Mouse (Mus musculus) gastrocnemius, postnatal 14 days (tissue): ENCODE data around the gene Ffar3. TPM values are rescaled to one million over a fixed set of nuclear protein-coding genes. Genes with fewer than 3 reads are reported as not detected.

Source experiments
- DNase-seq: peaks from one replicate; pipeline ENCODE4 v3.0.0; 2021; ENCODE audit warnings: mixed read lengths
- intact Hi-C: fragments of 180-260 bp; cut with DNase I; formaldehyde crosslinking; loops from one replicate; pipeline ENCODE4 v1.15.1; 2025; ENCODE audit warnings: low total_unique reads
- total RNA-seq, 2 experiments: library from RNA; stranded (reverse); gene quantifications; 2 replicates each; pipeline ENCODE4 v1.2.3; 2021

Ffar3 gene
- total RNA-seq, 2 experiments from 2014 or later: not detected

GRCm38 (mm10) chr7:30805924-30806323, 50.1 kb downstream of the Ffar3 start:
- peak; percentile 18 for DNase-seq
- intact Hi-C loops: no loop called here

Other genes starting within 250 kb of the Ffar3 start
- under 1 TPM; 0.14 to 0.16 TPM for gene Upk1a, start 243.3 kb downstream of the Ffar3 start, total RNA-seq
- gene Cox6b1, start 230.0 kb downstream of the Ffar3 start, total RNA-seq: 1,000 to 10,000 TPM; 1,322 to 1,882 TPM
- gene Etv2, start 220.3 kb downstream of the Ffar3 start, total RNA-seq: not detected
- gene Rbm42, start 205.9 kb downstream of the Ffar3 start, total RNA-seq: 10 to 100 TPM; 35.4 to 37.3 TPM
- 1 to 10 TPM; 2.8 to 2.9 TPM for gene Haus5, start 191.2 kb downstream of the Ffar3 start, total RNA-seq
- gene Pmis2, start 184.6 kb downstream of the Ffar3 start, total RNA-seq: 1 to 10 TPM; 2.3 to 2.6 TPM
- not detected for gene 2200002J24Rik, start 157.3 kb downstream of the Ffar3 start, total RNA-seq
- under 1 TPM; 0.16 to 0.41 TPM for gene Atp4a, start 144.0 kb downstream of the Ffar3 start, total RNA-seq
- gene Tmem147, start 126.6 kb downstream of the Ffar3 start, total RNA-seq: 100 to 1,000 TPM; 222 to 233 TPM
- gene Gapdhs, start 112.5 kb downstream of the Ffar3 start, total RNA-seq: not detected
- gene Sbsn, start 104.7 kb downstream of the Ffar3 start, total RNA-seq: 1 to 10 TPM; 3.7 to 4.1 TPM
- gene Dmkn, start 92.4 kb downstream of the Ffar3 start, total RNA-seq: under 1 TPM in 1 of 2 experiments, not detected in 1; 0.57 TPM
- gene Krtdap, start 68.3 kb downstream of the Ffar3 start, total RNA-seq: 1 to 10 TPM; 3.4 to 3.6 TPM
- gene Ffar2, start 32.4 kb downstream of the Ffar3 start, total RNA-seq: under 1 TPM in 1 of 2 experiments, not detected in 1; 0.16 TPM
- not detected for gene Ffar1, start 5.4 kb upstream of the Ffar3 start, total RNA-seq
- under 1 TPM in 1 of 2 experiments, not detected in 1; 0.29 TPM for gene Cd22, start 24.2 kb upstream of the Ffar3 start, total RNA-seq
- 1 to 10 TPM; 3.5 to 9.6 TPM for gene Mag, start 58.7 kb upstream of the Ffar3 start, total RNA-seq
- gene Hamp2, start 68.5 kb upstream of the Ffar3 start, total RNA-seq: not detected
- gene Hamp, start 87.9 kb upstream of the Ffar3 start, total RNA-seq: not detected
- gene Usf2, start 100.6 kb upstream of the Ffar3 start, total RNA-seq: 10 to 100 TPM; 68.9 to 70.5 TPM
- gene Lsr, start 117.3 kb upstream of the Ffar3 start, total RNA-seq: under 1 TPM; 0.35 to 0.47 TPM
- under 1 TPM in 1 of 2 experiments, not detected in 1; 0.23 TPM for gene Fam187b, start 117.6 kb upstream of the Ffar3 start, total RNA-seq
- 10 to 100 TPM; 12.6 to 14.3 TPM for gene Fxyd5, start 186.3 kb upstream of the Ffar3 start, total RNA-seq
- gene Fxyd7, start 195.3 kb upstream of the Ffar3 start, total RNA-seq: 1 to 10 TPM; 2.0 to 2.1 TPM
- gene Fxyd1, start 201.0 kb upstream of the Ffar3 start, total RNA-seq: 1,000 to 10,000 TPM; 1,292 to 1,295 TPM
- gene Lgi4, start 203.2 kb upstream of the Ffar3 start, total RNA-seq: 1 to 10 TPM; 6.2 to 8.7 TPM
- 1 to 10 TPM; 1.9 to 3.3 TPM for gene Fxyd3, start 220.5 kb upstream of the Ffar3 start, total RNA-seq